Mouse (Mus musculus) spleen, adult 2 months (tissue): Measurements from ENCODE around the gene Prox1. TPM values are rescaled to one million over a fixed set of nuclear protein-coding genes. Genes with fewer than 3 reads are reported as not detected.

Source experiments
- DNase-seq, 2 experiments: peaks; one replicate each; pipeline versions ENCODE4 v3.0.0 to v3.0.0-alpha.2; 2012 to 2021; ENCODE audit warnings: low spot score in 2 of 2, low read depth in 1 of 2
- H3K27ac ChIP-seq: fragments of 200-500 bp; 2 replicates; pipeline ENCODE4 v1.5.1; 2012; ENCODE audit warnings: low read length, inconsistent platforms; ENCODE audit not compliant: insufficient read depth
- H3K27me3 ChIP-seq: fragments of 200-500 bp; 2 replicates; pipeline ENCODE4 v1.6.1; 2012; ENCODE audit warnings: mild to moderate bottlenecking, moderate library complexity, low read length, inconsistent platforms; ENCODE audit not compliant: control insufficient read depth, insufficient read depth
- H3K36me3 ChIP-seq: fragments of 200-500 bp; 2 replicates; pipeline ENCODE4 v1.6.1; 2012; ENCODE audit warnings: mild to moderate bottlenecking, low read length, inconsistent platforms; ENCODE audit not compliant: control insufficient read depth, insufficient read depth
- H3K4me1 ChIP-seq: fragments of 200-500 bp; 2 replicates; pipeline ENCODE4 v1.6.1; 2011; ENCODE audit warnings: inconsistent platforms; ENCODE audit not compliant: control insufficient read depth, insufficient read depth, insufficient read length
- H3K4me3 ChIP-seq: fragments of 200-500 bp; 2 replicates; pipeline ENCODE4 v1.5.1; 2011; ENCODE audit warnings: mild to moderate bottlenecking, inconsistent platforms; ENCODE audit not compliant: insufficient read depth, insufficient read length; ENCODE audit errors: extremely low read depth
- CTCF ChIP-seq: fragments of 200-500 bp; IDR thresholded peaks from 2 replicates; pipeline ENCODE4 v1.5.1; 2011; ENCODE audit warnings: mild to moderate bottlenecking, inconsistent platforms; ENCODE audit not compliant: insufficient read depth, insufficient read length, insufficient replicate concordance; ENCODE audit errors: extremely low read depth
- POLR2A ChIP-seq: fragments of 200-500 bp; IDR thresholded peaks from 2 replicates; pipeline ENCODE4 v1.6.1; 2011; ENCODE audit warnings: low read depth, low read length, inconsistent platforms
- WGBS: fragments of 180-500 bp; shearing (Covaris S2); methylation state at CpG from one replicate; pipeline ENCODE4 v1.1.7; 2018; 5-methylcytosine and 5-hydroxymethylcytosine counted together
- polyA plus RNA-seq: library from polyadenylated mRNA; depleted of rRNA; stranded (reverse); fragments of >200 nt; gene quantifications from 2 replicates; pipeline ENCODE4 v1.2.3, GENCODE M21; 2012

Prox1 gene
- polyA plus RNA-seq, 1 experiment: 1.6 TPM

- no peaks in the 10 kb centered on the region for H3K4me1 ChIP-seq
- no peak overlapping the region for H3K4me3 ChIP-seq
- TF ChIP-seq CTCF: no peak
- TF ChIP-seq POLR2A: no peak
- no peaks in the 10 kb centered on the region for H3K36me3 ChIP-seq
- no peaks in the 10 kb centered on the region for H3K27me3 ChIP-seq
- DNase-seq: no peak
- WGBS: 86% methylated on average over 14 of the region's 14 CpGs
- H3K27ac ChIP-seq: no peak overlapping the region
Measured at GRCm38 (mm10) chr1:190124961-190125739, 45.4 kb downstream of the Prox1 start.

- no peak for TF ChIP-seq CTCF
- WGBS: 89% methylated on average over 13 of the region's 13 CpGs
- no peaks in the 10 kb centered on the region for H3K4me1 ChIP-seq
- no peak overlapping the region for H3K27ac ChIP-seq
- no peaks in the 10 kb centered on the region for H3K27me3 ChIP-seq
- no peak overlapping the region for H3K4me3 ChIP-seq
- DNase-seq: no peak
- H3K36me3 ChIP-seq: no peaks in the 10 kb centered on the region
Measured at GRCm38 (mm10) chr1:190123404-190123803, 47.1 kb downstream of the Prox1 start.

- no peak for DNase-seq
- no peak overlapping the region for H3K27ac ChIP-seq
- H3K27me3 ChIP-seq: no peaks in the 10 kb centered on the region
- no peak for TF ChIP-seq POLR2A
- no peak for TF ChIP-seq CTCF
- 77% methylated on average over 1 of the region's 1 CpGs for WGBS
- no peak overlapping the region for H3K4me3 ChIP-seq
- no peaks in the 10 kb centered on the region for H3K36me3 ChIP-seq
- no peaks in the 10 kb centered on the region for H3K4me1 ChIP-seq
Measured at GRCm38 (mm10) chr1:190115985-190116384, 54.5 kb downstream of the Prox1 start.

GRCm38 (mm10) chr1:190111741-190112140 lies 58.8 kb downstream of the Prox1 start:
- no peak for TF ChIP-seq POLR2A
- no peak for TF ChIP-seq CTCF

GRCm38 (mm10) chr1:190107587-190107986 lies 62.9 kb downstream of the Prox1 start:
- 93% methylated on average over 1 of the region's 1 CpGs for WGBS
- no peak for DNase-seq

More at GRCm38 (mm10) chr1:190111741-190112140, 58.8 kb downstream of the Prox1 start:
- Histone ChIP-seq H3K27me3 (no peaks in the 10 kb centered on the region), H3K4me1 (no peaks in the 10 kb centered on the region), H3K36me3 (no peaks in the 10 kb centered on the region), H3K27ac (no peak overlapping the region), H3K4me3 (no peak overlapping the region)
- DNase-seq: no peak
- 74% methylated on average over 6 of the region's 6 CpGs for WGBS

GRCm38 (mm10) chr1:190106674-190107420 lies 63.7 kb downstream of the Prox1 start:
- TF ChIP-seq POLR2A (no peak), CTCF (no peak)
- DNase-seq: no peak
- H3K27ac ChIP-seq: no peak overlapping the region
- WGBS: 75% methylated on average over 16 of the region's 16 CpGs
- no peaks in the 10 kb centered on the region for H3K4me1 ChIP-seq
- no peak overlapping the region for H3K4me3 ChIP-seq
- H3K36me3 ChIP-seq: no peaks in the 10 kb centered on the region
- H3K27me3 ChIP-seq: no peaks in the 10 kb centered on the region

More at GRCm38 (mm10) chr1:190107587-190107986, 62.9 kb downstream of the Prox1 start:
- Histone ChIP-seq H3K27me3 (no peaks in the 10 kb centered on the region), H3K36me3 (no peaks in the 10 kb centered on the region), H3K4me3 (no peak overlapping the region), H3K27ac (no peak overlapping the region), H3K4me1 (no peaks in the 10 kb centered on the region)
- TF ChIP-seq CTCF (no peak), POLR2A (no peak)
